8 mouse cellular contexts compared by ENCODE assay signal in genomic region chr5:75151146-75151900, GRCm38 (mm10). TPM values are rescaled to one million over a fixed set of nuclear protein-coding genes. Genes with fewer than 3 reads are reported as not detected.
DNase-seq lines count a peak whose midpoint lies in the region; ATAC-seq and TF ChIP-seq lines count a peak whose summit lies in the region.

No protein-coding gene starts in this region.

- no peak overlapping the region for H3K4me2 ChIP-seq in midbrain, embryonic 16.5 days (ENCODE audit: low read length)
- peak overlapping the region; percentile 40 for H3K4me2 ChIP-seq in hindbrain, embryonic 13.5 days
- peak overlapping the region; percentile 65 for H3K4me2 ChIP-seq in limb, embryonic 15.5 days
- H3K4me2 ChIP-seq in neural tube, embryonic 11.5 days (ENCODE audit: low read depth) = peak overlapping the region; percentile 37

- no peak for ATAC-seq in midbrain, embryonic 16.5 days
- no peak for ATAC-seq in hindbrain, embryonic 13.5 days (ENCODE audit: low FRiP score)
- ATAC-seq in limb, embryonic 15.5 days (ENCODE audit: insufficient number of reproducible peaks, low FRiP score, low TSS enrichment, low read depth) = no peak
- no peak for ATAC-seq in neural tube, embryonic 11.5 days (ENCODE audit: insufficient read depth, low FRiP score, low TSS enrichment)

- TF ChIP-seq CTCF in brain, embryonic 14.5 days (IDR thresholded peaks at IDR 0.05; ENCODE audit: borderline replicate concordance, extremely low read depth, insufficient read depth, insufficient read length) = peak; percentile 70
- peak; percentile 63 for TF ChIP-seq CTCF in gastrocnemius, adult 2 months (IDR thresholded peaks at IDR 0.05)

- H3K9ac ChIP-seq in midbrain, embryonic 16.5 days (ENCODE audit: low read depth, low read length) = no peak overlapping the region
- no peak overlapping the region for H3K9ac ChIP-seq in hindbrain, embryonic 13.5 days
- H3K9ac ChIP-seq in limb, embryonic 15.5 days = peak overlapping the region; percentile 34
- 0 out of 2 replicates have a peak overlapping the region, but pooled peaks have one; percentile 20 for H3K9ac ChIP-seq in neural tube, embryonic 11.5 days (ENCODE audit: low read length)

- H3K4me3 ChIP-seq in midbrain, embryonic 10.5 days = peak overlapping the region; percentile 41
- no peak overlapping the region for H3K4me3 ChIP-seq in midbrain, embryonic 16.5 days (ENCODE audit: low read depth, low read length)
- peak overlapping the region; percentile 56 for H3K4me3 ChIP-seq in gastrocnemius, adult 2 months
- H3K4me3 ChIP-seq in hindbrain, embryonic 13.5 days = peak overlapping the region; percentile 17; the same call in 1 of the 2 replicates
- peak overlapping the region; percentile 70 for H3K4me3 ChIP-seq in limb, embryonic 15.5 days
- H3K4me3 ChIP-seq in neural tube, embryonic 11.5 days (ENCODE audit: low read depth, low read length) = peak overlapping the region; percentile 23

- TF ChIP-seq POLR2A in brain, embryonic 14.5 days (IDR thresholded peaks at IDR 0.05; ENCODE audit: borderline replicate concordance, extremely low read depth, insufficient read depth, insufficient read length, poor library complexity, severe bottlenecking) = no peak

- peak overlapping the region; percentile 34; the same call in 1 of the 2 replicates for H3K27ac ChIP-seq in midbrain, embryonic 10.5 days (replicated peaks)
- no peak overlapping the region for H3K27ac ChIP-seq in midbrain, embryonic 16.5 days (ENCODE audit: low read length)
- H3K27ac ChIP-seq in gastrocnemius, adult 2 months = peak overlapping the region; percentile 77
- no peak overlapping the region for H3K27ac ChIP-seq in hindbrain, embryonic 13.5 days
- peak overlapping the region; percentile 99 for H3K27ac ChIP-seq in limb, embryonic 15.5 days
- H3K27ac ChIP-seq in neural tube, embryonic 11.5 days (ENCODE audit: low read depth, low read length) = no peak overlapping the region; the same call in 1 of the 2 replicates

- H3K4me1 ChIP-seq in midbrain, embryonic 10.5 days = peaks cover 83% of the 10 kb centered on the region
- H3K4me1 ChIP-seq in midbrain, embryonic 16.5 days (ENCODE audit: control insufficient read depth, insufficient read depth, low read length) = peaks cover 16% of the 10 kb centered on the region
- H3K4me1 ChIP-seq in hindbrain, embryonic 13.5 days (replicated peaks) = peaks cover 61% of the 10 kb centered on the region
- H3K4me1 ChIP-seq in limb, embryonic 15.5 days = peaks cover 33% of the 10 kb centered on the region
- H3K4me1 ChIP-seq in neural tube, embryonic 11.5 days (ENCODE audit: control insufficient read depth, insufficient read depth, low read length) = peaks cover 29% of the 10 kb centered on the region

- intact Hi-C loops in gastrocnemius, adult 2 months (cut with DNase I) = no loop called here

- H3K9me3 ChIP-seq in midbrain, embryonic 10.5 days (replicated peaks) = no peaks in the 10 kb centered on the region
- H3K9me3 ChIP-seq in midbrain, embryonic 16.5 days (replicated peaks; ENCODE audit: control insufficient read depth, low read length, poor library complexity, severe bottlenecking) = no peaks in the 10 kb centered on the region
- H3K9me3 ChIP-seq in hindbrain, embryonic 13.5 days = no peaks in the 10 kb centered on the region
- H3K9me3 ChIP-seq in limb, embryonic 15.5 days = no peaks in the 10 kb centered on the region
- H3K9me3 ChIP-seq in neural tube, embryonic 11.5 days (ENCODE audit: control insufficient read depth, low read length) = no peaks in the 10 kb centered on the region

- H3K36me3 ChIP-seq in midbrain, embryonic 10.5 days = no peaks in the 10 kb centered on the region
- no peaks in the 10 kb centered on the region for H3K36me3 ChIP-seq in midbrain, embryonic 16.5 days (ENCODE audit: control insufficient read depth, insufficient read depth, low read length)
- no peaks in the 10 kb centered on the region for H3K36me3 ChIP-seq in hindbrain, embryonic 13.5 days
- no peaks in the 10 kb centered on the region for H3K36me3 ChIP-seq in limb, embryonic 15.5 days
- no peaks in the 10 kb centered on the region for H3K36me3 ChIP-seq in neural tube, embryonic 11.5 days (ENCODE audit: control insufficient read depth, insufficient read depth, low read length)

- DNase-seq in midbrain, embryonic 10.5 days (ENCODE audit: low spot score) = peak; percentile 81
- peak; percentile 81 for DNase-seq in brain, embryonic 14.5 days (ENCODE audit: low read depth)
- peak; percentile 86 for DNase-seq in gastrocnemius, adult 2 months
- peak; percentile 82 for DNase-seq in neural tube, embryonic 11.5 days (ENCODE audit: low spot score)
- no peak for DNase-seq in c-Kit-positive CD71-positive TER-119-positive erythroid progenitor cells, embryonic 14.5 days (ENCODE audit: low spot score)

- under 1% methylated on average over 35 of the region's 35 CpGs for WGBS in midbrain, embryonic 10.5 days
- WGBS in midbrain, embryonic 16.5 days = under 1% methylated on average over 35 of the region's 35 CpGs
- WGBS in hindbrain, embryonic 13.5 days = under 1% methylated on average over 35 of the region's 35 CpGs
- under 1% methylated on average over 35 of the region's 35 CpGs for WGBS in limb, embryonic 15.5 days
- WGBS in neural tube, embryonic 11.5 days = under 1% methylated on average over 35 of the region's 35 CpGs

- H3K27me3 ChIP-seq in midbrain, embryonic 10.5 days (ENCODE audit: low read depth, poor library complexity, severe bottlenecking) = peaks cover 100% of the 10 kb centered on the region
- H3K27me3 ChIP-seq in midbrain, embryonic 16.5 days (ENCODE audit: control insufficient read depth, insufficient read depth, low read depth, low read length) = peaks cover 47% of the 10 kb centered on the region
- H3K27me3 ChIP-seq in hindbrain, embryonic 13.5 days = peaks cover 94% of the 10 kb centered on the region
- peaks cover 2% of the 10 kb centered on the region; the same call in 1 of the 2 replicates for H3K27me3 ChIP-seq in limb, embryonic 15.5 days
- H3K27me3 ChIP-seq in neural tube, embryonic 11.5 days (ENCODE audit: control insufficient read depth, insufficient read depth, low read length) = peaks cover 79% of the 10 kb centered on the region

RNA-seq across cellular contexts. Expression of gene Pdgfra, which starts 0.8 kb away (rescaled TPM):
- 15.6 and 19.5 TPM in 2 replicates for polyA plus RNA-seq in midbrain, embryonic 10.5 days (2016; fragmentation: Nextera tagmentation; extraction: Ambion mirVana)
- 12.7 and 15.2 TPM in 2 replicates for polyA plus RNA-seq in midbrain, embryonic 16.5 days (2015; fragmentation: Nextera tagmentation; extraction: Ambion mirVana)
- 7.2 and 16.3 TPM in 2 replicates for polyA plus RNA-seq in brain, embryonic 14.5 days (2012; rRNA removed)
- 10 to 100 TPM; 16.6 to 21.7 TPM for total RNA-seq in gastrocnemius, adult 2 months (2021)
- polyA plus RNA-seq in hindbrain, embryonic 13.5 days (2015; fragmentation: Nextera tagmentation; extraction: Ambion mirVana) = 11.3 and 12.4 TPM in 2 replicates
- 82.8 and 96.9 TPM in 2 replicates for polyA plus RNA-seq in limb, embryonic 15.5 days (2015; fragmentation: Nextera tagmentation; extraction: Ambion mirVana)
- 39.6 and 43.2 TPM in 2 replicates for polyA plus RNA-seq in neural tube, embryonic 11.5 days (2014; fragmentation: Nextera tagmentation; extraction: Ambion mirVana)

Comparison
In these comparisons a context has a peak if more than half of its experiments do, and no peak if none do; other contexts are left out.
1. H3K27ac ChIP-seq: peak in midbrain, embryonic 10.5 days (single experiment), gastrocnemius, adult 2 months (single experiment) and limb, embryonic 15.5 days (single experiment); none in midbrain, embryonic 16.5 days (single experiment), hindbrain, embryonic 13.5 days (single experiment) and neural tube, embryonic 11.5 days (single experiment).
2. H3K9ac ChIP-seq: peak in limb, embryonic 15.5 days (single experiment) and neural tube, embryonic 11.5 days (single experiment); none in midbrain, embryonic 16.5 days (single experiment) and hindbrain, embryonic 13.5 days (single experiment).